Mouse (Mus musculus) heart, adult 8-10 months (tissue): ENCODE measurements around the gene Pdia2. TPM values are rescaled to one million over a fixed set of nuclear protein-coding genes. Genes with fewer than 3 reads are reported as not detected.
"Not testable (repeated sequence)": the region's sequence is repeated elsewhere in the genome, so short reads cannot be mapped to it uniquely, and the experiment has no call there.

Source experiments
- DNase-seq: peaks from one replicate; pipeline ENCODE4 v3.0.0; 2022; ENCODE audit warnings: low spot score
- total RNA-seq, 4 experiments: library from RNA; stranded (reverse); gene quantifications; 2 replicates each; pipeline ENCODE4 v1.2.4; 2022

Gene Pdia2
- total RNA-seq, 4 experiments from 2014 or later = not detected

- DNase-seq = no peak
Observed at GRCm38 (mm10) chr17:26200831-26201705, 2.2 kb upstream of the Pdia2 start.

- no peak for DNase-seq
Observed at GRCm38 (mm10) chr17:26192481-26193190, 6.3 kb downstream of the Pdia2 start.

GRCm38 (mm10) chr17:26191486-26191885, 7.4 kb downstream of the Pdia2 start:
- DNase-seq = not testable (repeated sequence)

- DNase-seq = no peak
Observed at GRCm38 (mm10) chr17:26188091-26188805, 10.6 kb downstream of the Pdia2 start.

- DNase-seq = no peak
Observed at GRCm38 (mm10) chr17:26187592-26187991, 11.3 kb downstream of the Pdia2 start.

- DNase-seq = no peak
Observed at GRCm38 (mm10) chr17:26181179-26181578, 17.7 kb downstream of the Pdia2 start.

GRCm38 (mm10) chr17:26178611-26179010, 20.3 kb downstream of the Pdia2 start:
- no peak for DNase-seq

- not testable (repeated sequence) for DNase-seq
Observed at GRCm38 (mm10) chr17:26175248-26175647, 23.6 kb downstream of the Pdia2 start.

- DNase-seq = peak; percentile 33
Observed at GRCm38 (mm10) chr17:26168039-26168438, 30.8 kb downstream of the Pdia2 start.

GRCm38 (mm10) chr17:26162736-26163135, 36.2 kb downstream of the Pdia2 start:
- DNase-seq = no peak

- DNase-seq = no peak
Observed at GRCm38 (mm10) chr17:26151886-26152630, 46.8 kb downstream of the Pdia2 start.

GRCm38 (mm10) chr17:26149056-26149455, 49.8 kb downstream of the Pdia2 start:
- no peak for DNase-seq

Other genes with a start within 250 kb of the Pdia2 start
- gene A930017K11Rik, start 246.5 kb downstream of the Pdia2 start, total RNA-seq = under 1 TPM; 0.24 to 0.85 (median 0.36) TPM
- 1 to 10 TPM; 5.4 to 8.1 (median 6.8) TPM for gene Capn15, start 213.3 kb downstream of the Pdia2 start, total RNA-seq
- 10 to 100 TPM; 30.0 to 33.6 (median 32.2) TPM for gene Rab11fip3, start 129.5 kb downstream of the Pdia2 start, total RNA-seq
- gene Decr2, start 108.8 kb downstream of the Pdia2 start, total RNA-seq = 10 to 100 TPM; 10.2 to 11.2 (median 11.0) TPM
- 1 to 10 TPM; 5.0 to 7.6 (median 5.9) TPM for gene Nme4, start 103.5 kb downstream of the Pdia2 start, total RNA-seq
- 1 to 10 TPM; 6.0 to 7.0 (median 6.2) TPM for gene Tmem8, start 85.8 kb downstream of the Pdia2 start, total RNA-seq
- 100 to 1,000 TPM; 160 to 201 (median 177) TPM for gene Mrpl28, start 75.6 kb downstream of the Pdia2 start, total RNA-seq
- gene Axin1, start 60.4 kb downstream of the Pdia2 start, total RNA-seq = 10 to 100 TPM; 16.1 to 21.6 (median 17.3) TPM
- gene Rgs11, start 3.9 kb upstream of the Pdia2 start, total RNA-seq = 1 to 10 TPM in 2 of 4 experiments, under 1 TPM in 1, not detected in 1; 0.16 to 1.4 (median 1.0) TPM
- gene Arhgdig, start 8.7 kb upstream of the Pdia2 start, total RNA-seq = under 1 TPM; 0.26 to 0.94 (median 0.76) TPM
- gene Fam234a, start 45.2 kb upstream of the Pdia2 start, total RNA-seq = 100 to 1,000 TPM; 118 to 143 (median 133) TPM
- gene Luc7l, start 53.8 kb upstream of the Pdia2 start, total RNA-seq = 10 to 100 TPM in 3 of 4 experiments, 1 to 10 TPM in 1; 10.0 to 16.5 (median 13.8) TPM
- 1 to 10 TPM; 3.6 to 5.1 (median 4.4) TPM for gene Neurl1b, start 215.7 kb upstream of the Pdia2 start, total RNA-seq